Mouse (Mus musculus) hindbrain, embryonic 10.5 days (tissue): Measurements from ENCODE around the gene Cyfip1. TPM values are rescaled to one million over a fixed set of nuclear protein-coding genes. Genes with fewer than 3 reads are reported as not detected.
"Not testable (repeated sequence)": the region's sequence is repeated elsewhere in the genome, so short reads cannot be mapped to it uniquely, and the experiment has no call there.

ENCODE experiments used
- DNase-seq: peaks from one replicate; pipeline ENCODE4 v3.0.0-alpha.2; 2017; ENCODE audit warnings: low spot score
- H3K27ac ChIP-seq: fragments of 300-500 bp; sonication (generic); 2 replicates; pipeline ENCODE4 v1.5.1; 2016; ENCODE audit warnings: mild to moderate bottlenecking, moderate library complexity
- H3K27me3 ChIP-seq: fragments of 300-500 bp; sonication (generic); 2 replicates; pipeline ENCODE4 v1.6.1; 2016; ENCODE audit warnings: mild to moderate bottlenecking; ENCODE audit not compliant: poor library complexity, insufficient read depth, severe bottlenecking
- H3K36me3 ChIP-seq: fragments of 300-500 bp; sonication (generic); 2 replicates; pipeline ENCODE4 v1.6.1; 2016; ENCODE audit warnings: mild to moderate bottlenecking, moderate library complexity
- H3K4me1 ChIP-seq: fragments of 300-500 bp; sonication (generic); replicated peaks from 2 replicates; pipeline ENCODE4 v1.6.1; 2016; ENCODE audit warnings: mild to moderate bottlenecking
- H3K4me3 ChIP-seq: fragments of 300-500 bp; sonication (generic); 2 replicates; pipeline ENCODE4 v1.5.1; 2016; ENCODE audit warnings: mild to moderate bottlenecking, moderate library complexity
- H3K9me3 ChIP-seq: fragments of 300-500 bp; sonication (generic); 2 replicates; pipeline ENCODE4 v1.6.1; 2016; ENCODE audit warnings: mild to moderate bottlenecking, moderate library complexity
- WGBS: fragments of 180-500 bp; shearing (Covaris S2); methylation state at CpG from one replicate; pipeline ENCODE4 v1.1.7; 2016; 5-methylcytosine and 5-hydroxymethylcytosine counted together
- polyA plus RNA-seq: library from polyadenylated mRNA; unstranded; fragments of >200 nt; fragmentation: Nextera tagmentation; extraction: Ambion mirVana; gene quantifications from 2 replicates; pipeline ENCODE4 v1.2.1, GENCODE M21; 2016

The Cyfip1 gene
- polyA plus RNA-seq, 1 experiment from 2014 or later: 75.2 TPM

DNA sequence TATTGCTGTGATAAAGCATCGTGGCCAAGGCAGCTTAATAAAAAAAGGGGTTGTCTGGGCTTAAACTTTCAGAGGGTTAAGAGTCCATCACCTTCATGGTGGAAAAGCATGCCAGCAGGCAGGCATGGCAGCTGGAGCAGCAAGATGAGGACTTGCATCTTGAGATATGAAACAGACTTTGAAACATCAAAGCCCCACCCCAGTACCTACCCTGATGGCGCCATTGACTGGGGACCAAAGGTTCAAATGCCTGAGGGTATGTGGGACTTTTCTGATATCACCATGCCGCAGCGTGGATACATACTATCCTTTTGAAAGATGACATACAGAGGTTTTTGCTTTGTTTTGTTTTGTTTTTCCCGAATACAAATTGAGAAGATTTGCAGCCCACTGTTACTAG lies 70.6 kb downstream of the Cyfip1 start:
- Histone ChIP-seq H3K27ac (no peak overlapping the region), H3K9me3 (no peaks in the 10 kb centered on the region), H3K4me3 (no peak overlapping the region), H3K27me3 (no peaks in the 10 kb centered on the region), H3K4me1 (no peaks in the 10 kb centered on the region), H3K36me3 (peaks cover 98% of the 10 kb centered on the region)
- 91% methylated on average over 5 of the region's 5 CpGs for WGBS
- no peak for DNase-seq

DNA sequence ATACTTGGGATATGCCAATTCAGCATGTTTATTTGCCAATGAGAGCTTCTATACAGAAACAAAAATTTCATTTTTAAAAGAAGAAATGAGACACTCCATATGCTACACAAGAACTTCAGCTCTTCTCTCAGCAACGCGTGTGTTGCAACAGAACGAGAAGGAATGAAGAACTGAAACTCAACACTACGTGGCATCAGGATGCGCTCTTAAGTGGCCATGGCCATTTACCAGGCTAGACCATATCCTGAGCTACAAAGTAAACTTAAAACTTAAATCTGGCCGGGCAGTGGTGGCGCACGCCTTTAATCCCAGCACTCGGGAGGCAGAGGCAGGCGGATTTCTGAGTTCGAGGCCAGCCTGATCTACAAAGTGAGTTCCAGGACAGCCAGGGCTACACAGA lies 76.8 kb downstream of the Cyfip1 start:
- DNase-seq, H3K27ac ChIP-seq, H3K27me3 ChIP-seq, H3K4me3 ChIP-seq, H3K9me3 ChIP-seq, H3K4me1 ChIP-seq: not testable (repeated sequence)
- 97% methylated on average over 11 of the region's 11 CpGs for WGBS
- peaks cover 96% of the 10 kb centered on the region for H3K36me3 ChIP-seq

DNA sequence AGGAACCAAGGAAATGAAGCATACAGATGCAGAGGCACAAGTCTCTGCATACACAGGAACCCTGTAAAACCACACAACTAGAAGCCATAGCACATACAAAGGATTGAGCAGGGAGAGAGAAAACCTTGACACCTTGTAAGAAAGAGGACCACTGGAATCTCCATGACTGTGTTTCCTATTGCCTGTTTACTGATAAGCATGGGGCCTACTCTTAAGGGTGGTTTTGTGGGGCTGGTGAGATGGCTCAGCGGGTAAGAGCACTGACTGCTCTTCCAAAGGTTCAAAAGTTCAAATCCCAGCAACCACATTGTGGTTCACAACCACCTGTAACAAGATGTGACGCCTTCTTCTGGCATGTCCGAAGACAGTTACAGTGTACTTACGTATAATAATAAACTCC lies 85.7 kb downstream of the Cyfip1 start:
- Histone ChIP-seq H3K9me3 (no peaks in the 10 kb centered on the region), H3K27ac (no peak overlapping the region), H3K36me3 (peaks cover 93% of the 10 kb centered on the region), H3K27me3 (no peaks in the 10 kb centered on the region), H3K4me1 (no peaks in the 10 kb centered on the region), H3K4me3 (no peak overlapping the region)
- no peak for DNase-seq
- WGBS: 95% methylated on average over 4 of the region's 4 CpGs

DNA sequence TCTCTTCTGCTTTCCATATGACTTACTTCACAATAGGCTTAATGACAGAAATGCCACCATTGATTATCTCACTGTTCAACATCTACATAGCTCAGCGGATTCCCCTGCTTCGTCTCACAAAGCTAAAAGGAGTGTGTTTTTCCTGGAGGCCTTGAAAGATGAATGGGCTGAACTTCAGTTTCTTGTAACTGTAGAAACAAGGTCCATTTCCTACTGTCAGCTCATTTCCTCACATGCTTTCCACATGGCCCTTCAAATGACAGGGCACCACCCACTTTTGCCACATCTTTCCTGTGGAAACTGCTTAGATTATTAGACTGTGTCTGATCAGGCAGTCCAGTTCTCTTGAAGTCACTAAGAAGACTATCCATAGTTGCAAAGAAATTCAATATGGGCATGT lies 87.1 kb downstream of the Cyfip1 start:
- H3K27ac ChIP-seq: no peak overlapping the region
- H3K4me3 ChIP-seq: no peak overlapping the region
- peaks cover 89% of the 10 kb centered on the region for H3K36me3 ChIP-seq
- H3K9me3 ChIP-seq: no peaks in the 10 kb centered on the region
- H3K4me1 ChIP-seq: no peaks in the 10 kb centered on the region
- DNase-seq: no peak
- H3K27me3 ChIP-seq: no peaks in the 10 kb centered on the region
- WGBS: 90% methylated on average over 2 of the region's 2 CpGs

DNA sequence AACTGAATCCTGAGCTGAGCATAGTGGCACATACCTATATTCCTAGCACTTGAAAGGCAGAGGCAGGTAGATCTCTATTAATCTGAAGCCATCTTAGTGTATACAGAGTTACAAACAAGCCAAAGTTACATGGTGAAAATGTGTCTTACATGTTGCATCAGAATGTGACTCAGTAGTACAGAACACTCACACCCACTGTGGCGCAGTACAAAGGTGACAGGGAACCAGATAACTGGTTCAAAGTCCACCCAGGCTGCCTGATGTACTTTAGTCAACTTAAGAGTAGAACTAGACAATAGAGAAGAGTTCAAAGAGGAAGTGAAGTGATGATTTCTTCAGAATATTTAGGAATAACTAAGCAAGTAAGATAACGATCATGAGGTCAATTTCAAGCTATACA lies 93.5 kb downstream of the Cyfip1 start:
- Histone ChIP-seq H3K9me3 (no peaks in the 10 kb centered on the region), H3K4me1 (no peaks in the 10 kb centered on the region), H3K27ac (no peak overlapping the region), H3K36me3 (peaks cover 55% of the 10 kb centered on the region), H3K4me3 (no peak overlapping the region), H3K27me3 (no peaks in the 10 kb centered on the region)
- DNase-seq: no peak
- 94% methylated on average over 2 of the region's 2 CpGs for WGBS

DNA sequence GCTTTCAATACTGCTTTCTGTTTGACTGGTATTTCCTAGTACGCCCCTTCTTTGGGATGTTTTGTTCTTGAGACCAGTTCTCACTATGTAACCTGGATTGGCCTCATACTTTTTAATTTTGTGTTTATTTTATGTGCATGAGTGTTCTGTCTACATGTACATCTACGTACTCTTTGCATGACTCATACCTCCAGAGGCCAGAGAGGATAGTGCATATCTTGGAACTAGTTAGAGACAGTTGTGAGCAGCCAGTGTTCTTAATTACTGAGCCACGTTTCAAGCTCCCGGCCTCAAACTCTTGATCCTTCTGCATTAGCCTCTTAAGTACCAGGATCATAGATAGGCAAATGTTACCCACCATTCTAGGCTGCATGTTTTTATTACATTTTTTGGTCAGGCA lies 96.8 kb downstream of the Cyfip1 start:
- no peaks in the 10 kb centered on the region for H3K4me1 ChIP-seq
- WGBS: 93% methylated on average over 4 of the region's 4 CpGs
- H3K4me3 ChIP-seq: no peak overlapping the region
- no peaks in the 10 kb centered on the region for H3K27me3 ChIP-seq
- peaks cover 50% of the 10 kb centered on the region for H3K36me3 ChIP-seq
- no peaks in the 10 kb centered on the region for H3K9me3 ChIP-seq
- H3K27ac ChIP-seq: no peak overlapping the region
- DNase-seq: no peak

DNA sequence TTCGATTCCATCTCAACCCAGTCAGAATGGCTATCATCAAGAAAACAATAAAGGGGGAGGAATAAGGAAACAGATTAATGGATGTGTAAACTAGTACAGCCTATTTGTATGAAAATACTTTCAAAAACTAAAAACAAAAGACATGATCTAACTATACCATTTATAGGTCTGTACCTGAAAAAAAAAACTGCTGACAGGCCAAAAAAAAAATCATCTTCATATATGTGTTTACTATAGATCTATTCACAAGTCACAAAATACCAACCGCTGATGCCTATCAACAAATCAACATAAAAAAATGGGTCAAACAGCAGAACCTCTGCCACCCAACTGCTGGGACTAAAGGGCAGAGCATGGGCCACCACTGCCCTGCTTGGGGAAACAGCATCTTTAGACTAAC lies 114.5 kb downstream of the Cyfip1 start:
- H3K27me3 ChIP-seq: no peaks in the 10 kb centered on the region
- H3K4me3 ChIP-seq: no peak overlapping the region
- DNase-seq: no peak

DNA sequence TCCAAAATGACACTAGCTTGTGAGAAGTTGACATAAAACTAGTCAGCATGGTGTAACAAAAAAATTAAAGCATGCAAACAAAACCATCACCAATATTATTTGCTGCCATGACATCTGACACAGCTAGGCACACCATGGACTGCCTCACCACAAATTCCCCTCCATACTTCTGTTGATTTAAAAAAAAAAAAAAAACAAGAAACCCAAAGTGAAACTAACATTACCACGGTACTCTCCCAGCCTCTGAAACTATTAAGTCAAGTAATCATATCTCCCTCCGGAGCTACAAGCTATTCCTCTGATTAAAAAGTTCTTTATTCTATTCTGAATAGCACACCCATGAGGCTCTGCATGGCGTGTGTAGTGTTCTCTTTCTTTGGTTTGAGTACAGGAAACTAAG lies 115.6 kb downstream of the Cyfip1 start:
- Histone ChIP-seq H3K36me3 (peaks cover 62% of the 10 kb centered on the region), H3K9me3 (peaks cover 13% of the 10 kb centered on the region; the same call in 1 of the 2 replicates), H3K27me3 (no peaks in the 10 kb centered on the region), H3K4me1 (peaks cover 7% of the 10 kb centered on the region; the same call in 1 of the 2 replicates), H3K4me3 (no peak overlapping the region), H3K27ac (no peak overlapping the region)
- DNase-seq: no peak
- 93% methylated on average over 3 of the region's 3 CpGs for WGBS

More for the DNA sequence above, 114.5 kb downstream of the Cyfip1 start:
- no peak overlapping the region for H3K27ac ChIP-seq
- H3K36me3 ChIP-seq: peaks cover 62% of the 10 kb centered on the region
- 95% methylated on average over 2 of the region's 2 CpGs for WGBS
- peaks cover 1% of the 10 kb centered on the region; the same call in 1 of the 2 replicates for H3K4me1 ChIP-seq
- peaks cover 13% of the 10 kb centered on the region; the same call in 1 of the 2 replicates for H3K9me3 ChIP-seq

DNA sequence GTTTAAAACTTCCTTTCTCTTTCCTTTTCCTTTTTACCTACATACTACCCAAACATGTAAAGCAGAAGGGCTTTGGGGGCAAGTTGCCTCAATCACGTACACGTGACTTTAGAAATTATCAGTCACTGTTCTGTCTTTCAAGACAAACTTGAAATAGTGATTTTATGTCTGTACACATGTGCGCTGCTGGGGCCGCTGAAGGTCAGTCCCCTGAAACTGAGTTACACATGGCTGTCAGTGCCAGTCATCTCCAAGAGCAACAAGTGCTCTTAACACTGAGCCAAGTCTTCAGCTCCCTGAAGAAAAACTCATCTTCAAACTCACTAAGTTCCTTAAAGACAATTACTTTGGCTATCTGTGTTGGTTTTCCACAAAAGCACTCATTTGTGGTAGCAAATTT lies 116.4 kb downstream of the Cyfip1 start:
- WGBS: 95% methylated on average over 4 of the region's 4 CpGs
- peaks cover 62% of the 10 kb centered on the region for H3K36me3 ChIP-seq
- peaks cover 13% of the 10 kb centered on the region; the same call in 1 of the 2 replicates for H3K9me3 ChIP-seq
- H3K4me3 ChIP-seq: no peak overlapping the region
- no peak overlapping the region for H3K27ac ChIP-seq
- no peaks in the 10 kb centered on the region for H3K27me3 ChIP-seq
- no peak for DNase-seq
- H3K4me1 ChIP-seq: peaks cover 10% of the 10 kb centered on the region; the same call in 1 of the 2 replicates

DNA sequence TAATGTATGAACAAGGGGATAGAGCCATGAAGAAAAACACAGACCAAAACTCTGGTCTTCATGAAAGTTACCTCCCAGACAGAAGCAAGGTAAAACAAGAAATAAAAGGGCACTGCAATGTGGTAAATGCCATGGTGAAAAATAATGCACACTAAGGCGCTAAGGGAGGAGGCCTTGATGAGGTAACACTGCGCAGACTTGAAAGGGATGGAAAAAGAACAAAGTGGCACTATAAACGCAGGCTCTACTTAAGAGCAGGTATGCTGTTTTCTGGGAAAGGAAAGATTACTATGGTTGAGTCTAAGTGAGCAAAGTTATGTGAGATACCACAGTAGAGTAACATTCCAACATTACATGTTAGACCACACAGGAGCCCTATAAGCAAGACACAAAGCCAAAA lies 118.3 kb downstream of the Cyfip1 start:
- Histone ChIP-seq H3K27me3 (no peaks in the 10 kb centered on the region), H3K36me3 (peaks cover 50% of the 10 kb centered on the region), H3K9me3 (peaks cover 2% of the 10 kb centered on the region; the same call in 1 of the 2 replicates), H3K4me1 (peaks cover 17% of the 10 kb centered on the region; the same call in 1 of the 2 replicates), H3K4me3 (no peak overlapping the region), H3K27ac (no peak overlapping the region)
- DNase-seq: no peak
- 98% methylated on average over 3 of the region's 3 CpGs for WGBS

DNA sequence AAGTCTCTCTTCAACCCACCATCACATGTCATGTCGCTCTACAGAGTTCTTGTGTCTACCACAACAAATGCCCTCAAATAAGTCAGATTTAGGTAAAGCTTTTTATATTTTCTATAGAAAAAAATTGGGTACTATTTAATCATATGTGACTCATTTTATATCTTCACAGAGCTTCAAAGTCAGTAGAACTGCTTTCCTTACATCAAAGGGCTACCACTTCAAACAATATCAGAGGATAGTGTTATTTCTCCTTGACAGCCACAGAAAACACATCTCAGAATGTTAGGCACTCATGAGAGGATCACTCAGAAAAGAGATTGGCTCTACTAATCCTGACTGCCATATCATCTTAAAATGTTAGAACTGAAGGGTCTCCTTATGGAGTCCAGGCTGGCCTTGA lies 119.0 kb downstream of the Cyfip1 start:
- Histone ChIP-seq H3K27me3 (no peaks in the 10 kb centered on the region), H3K36me3 (peaks cover 43% of the 10 kb centered on the region)
- WGBS: 95% methylated on average over 1 of the region's 1 CpGs

DNA sequence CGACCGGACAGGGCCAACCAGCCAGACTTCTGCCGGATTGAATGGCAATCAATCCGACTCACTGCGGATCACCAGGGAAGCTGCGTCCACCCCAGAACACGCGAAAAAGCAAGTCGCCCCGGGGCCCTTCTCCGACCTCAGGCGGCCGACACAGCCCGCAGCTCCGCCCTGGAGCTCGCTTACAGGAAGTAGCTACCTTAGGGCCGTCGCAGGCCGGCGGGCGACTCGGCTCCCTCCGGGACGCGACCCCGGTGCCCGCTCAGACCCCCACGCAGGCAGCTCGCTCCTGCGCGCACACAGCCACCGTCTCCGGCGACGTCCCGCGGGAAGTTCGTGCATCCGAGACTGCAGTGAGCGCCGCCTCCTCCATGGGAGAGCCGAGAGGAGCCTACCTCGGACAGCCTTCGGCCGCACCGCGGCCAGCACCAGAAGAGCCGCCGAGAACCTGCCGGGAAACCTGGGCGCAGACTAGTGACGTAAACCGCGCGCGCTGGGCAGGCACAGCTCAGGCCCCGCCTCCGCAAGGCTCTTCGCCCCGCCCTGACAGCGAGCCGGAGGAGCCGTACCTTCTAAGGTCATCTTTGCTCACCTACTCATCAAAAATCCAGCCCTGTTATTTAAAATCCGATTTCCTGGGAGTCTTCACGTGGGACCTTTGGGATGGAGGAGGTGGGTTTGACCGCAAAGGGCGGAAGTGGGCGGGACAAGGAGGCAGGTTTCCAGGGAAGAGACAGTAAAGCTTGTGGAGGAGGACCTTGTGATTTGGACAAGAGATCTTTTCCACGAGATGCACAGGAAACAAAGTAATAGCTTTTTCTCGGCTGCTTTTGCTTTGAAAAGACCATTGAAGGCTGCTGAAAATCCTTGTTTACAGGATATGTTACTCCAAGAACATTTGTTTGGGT lies 120.7 kb downstream of the Cyfip1 start, which contains the start of gene Nipa2:
TSS of gene Nipa2 (minus strand) at position 473 of the 905 bp plus-strand sequence.
- Histone ChIP-seq H3K27ac (peak within 1 kb of the TSS; percentile 96), H3K4me3 (peak within 1 kb of the TSS; percentile 93), H3K9me3 (no peaks in the 10 kb centered on the region), H3K4me1 (peaks cover 27% of the 10 kb centered on the region), H3K36me3 (peaks cover 26% of the 10 kb centered on the region), H3K27me3 (no peaks in the 10 kb centered on the region)
- peak; percentile 94 for DNase-seq
- WGBS: under 1% methylated on average over 70 of the region's 70 CpGs

More for the DNA sequence above, 119.0 kb downstream of the Cyfip1 start:
- peaks cover 17% of the 10 kb centered on the region; the same call in 1 of the 2 replicates for H3K4me1 ChIP-seq
- H3K9me3 ChIP-seq: no peaks in the 10 kb centered on the region
- no peak overlapping the region for H3K4me3 ChIP-seq
- no peak overlapping the region for H3K27ac ChIP-seq
- no peak for DNase-seq

DNA sequence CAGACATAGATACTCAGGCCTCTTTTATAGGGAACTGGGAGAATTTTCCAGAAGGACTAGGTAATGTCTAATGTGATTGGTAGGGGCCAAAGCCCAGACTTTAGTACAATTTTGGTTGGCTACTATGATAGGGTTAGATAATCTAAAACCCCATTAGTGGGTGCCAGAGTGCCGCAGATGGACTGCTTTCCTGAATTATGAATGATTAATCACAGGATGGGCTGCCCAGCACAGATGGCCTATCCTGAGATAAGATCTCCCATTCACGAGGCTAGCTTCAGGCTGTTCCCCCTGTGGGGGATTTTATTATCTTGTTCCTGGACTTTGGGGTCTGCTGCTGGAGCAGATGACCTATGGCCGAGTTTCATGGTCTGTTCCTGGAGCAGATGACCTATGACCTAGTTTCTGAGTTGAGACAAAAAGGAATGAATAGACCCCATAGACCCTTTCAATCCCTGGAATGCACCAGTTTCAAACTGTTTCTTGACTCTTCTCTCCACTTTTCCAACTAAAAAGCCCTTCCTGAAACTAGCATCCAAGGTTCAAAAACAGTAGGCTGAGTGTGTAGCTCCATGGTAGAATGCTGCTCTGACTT lies 125.4 kb downstream of the Cyfip1 start:
- Histone ChIP-seq H3K4me1 (peaks cover 33% of the 10 kb centered on the region), H3K36me3 (no peaks in the 10 kb centered on the region), H3K27ac (0 out of 2 replicates have a peak overlapping the region, but pooled peaks have one; percentile 8), H3K9me3 (peaks cover 3% of the 10 kb centered on the region; the same call in 1 of the 2 replicates), H3K27me3 (no peaks in the 10 kb centered on the region), H3K4me3 (no peak overlapping the region)
- 14% methylated on average over 3 of the region's 3 CpGs for WGBS
- peak; percentile 38 for DNase-seq
